Mouse (Mus musculus) gastrocnemius, postnatal 36 days (tissue): ENCODE results near the gene Padi3. TPM values are rescaled to one million over a fixed set of nuclear protein-coding genes. Genes with fewer than 3 reads are reported as not detected.

Experiments
- DNase-seq, 2 experiments: peaks; one replicate each; pipeline ENCODE4 v3.0.0; 2022
- intact Hi-C: fragments of 180-260 bp; cut with DNase I; formaldehyde crosslinking; loops from one replicate; pipeline ENCODE4 v1.15.1; 2025
- total RNA-seq, 2 experiments: library from RNA; stranded (reverse); gene quantifications; 2 replicates each; pipeline ENCODE4 v1.2.3; 2021

Gene Padi3
- total RNA-seq, 2 experiments from 2014 or later, result 2.0 to 3.0 TPM

- intact Hi-C loops, result loop anchor here (2.0 to 10.0 kb wide), 2 partner anchors 16 to 148 kb away; no protein-coding TSS in a partner anchor
- DNase-seq, result no peak
Observed at GRCm38 (mm10) chr4:140742543-140742942, 67.9 kb downstream of the Padi3 start, which contains the start of gene Padi6. Padi6 (minus strand) TSS chr4:140742643.

- intact Hi-C loops, result loop anchor here (10.0 kb wide), 1 partner anchor 147 kb away; no protein-coding TSS in a partner anchor
- no peak for DNase-seq
Observed at GRCm38 (mm10) chr4:140741401-140741800, 69.0 kb downstream of the Padi3 start.

GRCm38 (mm10) chr4:140740655-140741054, 69.8 kb downstream of the Padi3 start:
- intact Hi-C loops, result loop anchor here (10.0 kb wide), 1 partner anchor 146 kb away; no protein-coding TSS in a partner anchor
- no peak for DNase-seq

Other genes starting within 250 kb of the Padi3 start
- gene Arhgef10l, start 144.6 kb downstream of the Padi3 start, total RNA-seq, result 10 to 100 TPM; 39.0 to 49.9 TPM
- 1 to 10 TPM; 8.1 to 9.5 TPM for gene Rcc2, start 110.1 kb downstream of the Padi3 start, total RNA-seq
- not detected for gene Padi6, start 68.0 kb downstream of the Padi3 start, total RNA-seq
- gene Padi4, start 36.4 kb downstream of the Padi3 start, total RNA-seq, result under 1 TPM in 1 of 2 experiments, not detected in 1; 0.15 TPM
- under 1 TPM; 0.07 to 0.08 TPM for gene Padi1, start 35.1 kb upstream of the Padi3 start, total RNA-seq
- 100 to 1,000 TPM; 105 to 170 TPM for gene Padi2, start 95.7 kb upstream of the Padi3 start, total RNA-seq
- gene Sdhb, start 150.6 kb upstream of the Padi3 start, total RNA-seq, result 100 to 1,000 TPM; 568 to 650 TPM
- gene Atp13a2, start 176.2 kb upstream of the Padi3 start, total RNA-seq, result 10 to 100 TPM; 16.6 to 17.5 TPM
- 1 to 10 TPM; 6.2 to 7.4 TPM for gene Mfap2, start 199.8 kb upstream of the Padi3 start, total RNA-seq
- 1 to 10 TPM; 1.7 to 2.0 TPM for gene Crocc, start 249.9 kb upstream of the Padi3 start, total RNA-seq